In genomic region chr8:111776492-111776891, GRCm38 (mm10) we compare ENCODE assay signal across 29 mouse cellular contexts. TPM values are rescaled to one million over a fixed set of nuclear protein-coding genes. Genes with fewer than 3 reads are reported as not detected.
"Had no signal": no experiment of that assay in that cellular context is flagged by ENCODE, and none has a peak within 500 bp of the region (broad histone marks: within the 10 kb centered on the region; RNA-seq: fewer than 3 reads in every experiment).

No protein-coding gene starts in this region.

- ATAC-seq: hindbrain, embryonic 16.5 days; inflammation-experienced regulatory T-cells, adult 6 months; intestine, embryonic 16.5 days; liver, embryonic 12.5 days had no signal

- H3K9me3 ChIP-seq: heart, embryonic 13.5 days; heart, embryonic 15.5 days; hindbrain, embryonic 13.5 days; kidney, embryonic 15.5 days; limb, embryonic 13.5 days; limb, embryonic 15.5 days; liver, embryonic 12.5 days had no signal

- H3K9ac ChIP-seq: heart, embryonic 13.5 days; heart, embryonic 15.5 days; hindbrain, embryonic 13.5 days; kidney, embryonic 15.5 days; limb, embryonic 13.5 days; limb, embryonic 15.5 days; liver, embryonic 12.5 days; liver, embryonic 14.5 days had no signal

- H3K4me1 ChIP-seq: limb, embryonic 13.5 days; limb, embryonic 15.5 days had no signal

- H3K27me3 ChIP-seq: heart, embryonic 13.5 days; heart, embryonic 15.5 days; hindbrain, embryonic 13.5 days; kidney, embryonic 15.5 days; limb, embryonic 13.5 days; limb, embryonic 15.5 days; liver, embryonic 12.5 days had no signal

- H3K27ac ChIP-seq: gastrocnemius, adult 2 months; heart, adult 2 months; heart, embryonic 13.5 days; heart, embryonic 15.5 days; hindbrain, embryonic 13.5 days; kidney, embryonic 15.5 days; kidney, postnatal 0 days; limb, embryonic 13.5 days; limb, embryonic 15.5 days; liver, embryonic 12.5 days; liver, embryonic 14.5 days had no signal

- DNase-seq: gastrocnemius, adult 2 months; gastrocnemius, postnatal 10 days; gastrocnemius, postnatal 25 days; heart, adult 11 months; heart, adult 2 months; heart, postnatal 14 days; heart, postnatal 36 days; kidney, adult 11 months; kidney, adult 2 months; kidney, adult 9 months; kidney, postnatal 14 days; kidney, postnatal 36 days; layer of hippocampus, adult 9-11 months; layer of hippocampus, postnatal 36 days; left cerebral cortex, postnatal 4 days had no signal

- H3K4me3 ChIP-seq: gastrocnemius, adult 2 months; heart, adult 2 months; heart, embryonic 13.5 days; heart, embryonic 15.5 days; hindbrain, embryonic 13.5 days; kidney, embryonic 15.5 days; limb, embryonic 13.5 days; limb, embryonic 15.5 days; liver, embryonic 12.5 days had no signal

- H3K4me2 ChIP-seq: heart, embryonic 11.5 days; heart, embryonic 13.5 days; heart, embryonic 15.5 days; hindbrain, embryonic 13.5 days; kidney, embryonic 15.5 days; limb, embryonic 13.5 days; limb, embryonic 15.5 days; liver, embryonic 12.5 days had no signal

RNA-seq across cellular contexts. Expression of gene Bcar1, which starts 32.9 kb away (rescaled TPM):
- total RNA-seq: hematopoietic stem cell, adult 5-6 weeks had no signal
